Mouse (Mus musculus) brain, embryonic 18.5 days (tissue): ENCODE data around the gene Rpl4.
"Not testable (repeated sequence)": the region's sequence is repeated elsewhere in the genome, so short reads cannot be mapped to it uniquely, and the experiment has no call there.

Source experiments
- DNase-seq: peaks from one replicate; pipeline ENCODE4 v3.0.0-alpha.2; 2012; ENCODE audit warnings: low read depth, low spot score

Gene Rpl4

GRCm38 (mm10) chr9:64172816-64173665, at the start of gene Rpl4, which contains the start of gene Zwilch:
Gene Rpl4 (plus strand): TSS chr9:64173375.
Gene Zwilch (minus strand): TSS chr9:64173104.
- DNase-seq, result peak; percentile 78

- not testable (repeated sequence) for DNase-seq
These were observed 48.3 kb upstream of the Rpl4 start for GRCm38 (mm10) chr9:64124846-64125245.

GRCm38 (mm10) chr9:64125307-64125706, 47.9 kb upstream of the Rpl4 start:
- no peak for DNase-seq

- no peak for DNase-seq
These were observed 47.1 kb upstream of the Rpl4 start for GRCm38 (mm10) chr9:64126121-64126520.

- DNase-seq, result no peak
These were observed 41.6 kb upstream of the Rpl4 start for GRCm38 (mm10) chr9:64131623-64132022.

- not testable (repeated sequence) for DNase-seq
These were observed 34.3 kb upstream of the Rpl4 start for GRCm38 (mm10) chr9:64138896-64139295.

GRCm38 (mm10) chr9:64139879-64140278, 33.3 kb upstream of the Rpl4 start:
- no peak for DNase-seq

GRCm38 (mm10) chr9:64156641-64157040, 16.5 kb upstream of the Rpl4 start:
- DNase-seq, result no peak

GRCm38 (mm10) chr9:64160471-64160870, 12.7 kb upstream of the Rpl4 start:
- DNase-seq, result no peak

- DNase-seq, result not testable (repeated sequence)
These were observed 3.2 kb upstream of the Rpl4 start for GRCm38 (mm10) chr9:64169967-64170366.

- no peak for DNase-seq
These were observed 895 bp upstream of the Rpl4 start for GRCm38 (mm10) chr9:64172145-64172815.

- no peak for DNase-seq
These were observed 568 bp downstream of the Rpl4 start for GRCm38 (mm10) chr9:64173666-64174220.

GRCm38 (mm10) chr9:64174341-64174740, 1.2 kb downstream of the Rpl4 start:
- DNase-seq, result no peak

- DNase-seq, result no peak
These were observed 1.6 kb downstream of the Rpl4 start for GRCm38 (mm10) chr9:64174766-64175165.

- DNase-seq, result no peak
These were observed 2.2 kb downstream of the Rpl4 start for GRCm38 (mm10) chr9:64175378-64175777.

- no peak for DNase-seq
These were observed 5.4 kb downstream of the Rpl4 start for GRCm38 (mm10) chr9:64178610-64178973.

GRCm38 (mm10) chr9:64178974-64179646, 5.9 kb downstream of the Rpl4 start, which contains the start of gene Snapc5:
Gene Snapc5 (plus strand): TSS chr9:64179274.
- peak; percentile 87 for DNase-seq

- not testable (repeated sequence) for DNase-seq
These were observed 10.1 kb downstream of the Rpl4 start for GRCm38 (mm10) chr9:64183295-64183694.

GRCm38 (mm10) chr9:64184166-64184840, 11.1 kb downstream of the Rpl4 start:
- no peak for DNase-seq

GRCm38 (mm10) chr9:64193879-64194278, 20.7 kb downstream of the Rpl4 start:
- DNase-seq, result no peak

GRCm38 (mm10) chr9:64195554-64195953, 22.4 kb downstream of the Rpl4 start:
- DNase-seq, result no peak
